Mouse (Mus musculus) midbrain, embryonic 14.5 days (tissue): Measurements from ENCODE around the gene Emb. TPM values are rescaled to one million over a fixed set of nuclear protein-coding genes. Genes with fewer than 3 reads are reported as not detected.
A peak's percentile ranks its signal among the peaks of the same experiment; 100 is the strongest.

ENCODE experiments used
- ATAC-seq: fragments of 200-750 bp; cut with Nextera tagmentation; 2 replicates; pipeline ENCODE4 v1.8.0; 2017; ENCODE audit warnings: moderate number of reproducible peaks, moderate library complexity; ENCODE audit not compliant: low FRiP score, low TSS enrichment
- DNase-seq: peaks from one replicate; pipeline ENCODE4 v3.0.0-alpha.2; 2015
- H3K27ac ChIP-seq: fragments of 300-500 bp; sonication (generic); replicated peaks from 2 replicates; pipeline ENCODE4 v1.5.1; 2014; ENCODE audit warnings: mild to moderate bottlenecking, low read depth, low read length, moderate library complexity
- H3K27me3 ChIP-seq: fragments of 300-500 bp; sonication (generic); 2 replicates; pipeline ENCODE4 v1.6.1; 2014; ENCODE audit warnings: low read length, control low read depth, mixed read lengths; ENCODE audit not compliant: control insufficient read depth, insufficient read depth
- H3K36me3 ChIP-seq: fragments of 300-500 bp; sonication (generic); 2 replicates; pipeline ENCODE4 v1.6.1; 2014; ENCODE audit warnings: low read length, control low read depth; ENCODE audit not compliant: control insufficient read depth, insufficient read depth
- H3K4me1 ChIP-seq: fragments of 300-500 bp; sonication (generic); 2 replicates; pipeline ENCODE4 v1.6.1; 2014; ENCODE audit warnings: mild to moderate bottlenecking, antibody characterized with exemption, low read length, control low read depth; ENCODE audit not compliant: control insufficient read depth, insufficient read depth
- H3K4me2 ChIP-seq: fragments of 300-500 bp; sonication (generic); 2 replicates; pipeline ENCODE4 v1.6.1; 2014; ENCODE audit warnings: mild to moderate bottlenecking, low read length, moderate library complexity
- H3K4me3 ChIP-seq: fragments of 300-500 bp; sonication (generic); replicated peaks from 2 replicates; pipeline ENCODE4 v1.5.1; 2014; ENCODE audit warnings: low read depth, low read length
- H3K9ac ChIP-seq: fragments of 300-500 bp; sonication (generic); replicated peaks from 2 replicates; pipeline ENCODE4 v1.6.1; 2014; ENCODE audit warnings: mild to moderate bottlenecking, low read length, moderate library complexity
- H3K9me3 ChIP-seq: fragments of 300-500 bp; sonication (generic); 2 replicates; pipeline ENCODE4 v1.6.1; 2016; ENCODE audit warnings: low read length, control low read depth, mixed read lengths; ENCODE audit not compliant: control insufficient read depth
- WGBS: fragments of 180-500 bp; shearing (Covaris S2); extraction: QIAGEN DNeasy Blood & Tissue Kit; methylation state at CpG from one replicate; pipeline ENCODE4 v1.1.7; 2014; 5-methylcytosine and 5-hydroxymethylcytosine counted together
- polyA plus RNA-seq: library from polyadenylated mRNA; unstranded; fragments of >200 nt; fragmentation: Nextera tagmentation; extraction: Ambion mirVana; gene quantifications from 2 replicates; pipeline ENCODE4 v1.2.1, GENCODE M21; 2014

Emb gene
- polyA plus RNA-seq, 1 experiment from 2014 or later: 11.1 TPM

GRCm38 (mm10) chr13:117216752-117217363 lies 8.5 kb downstream of the Emb start:
- Histone ChIP-seq H3K27me3 (no peaks in the 10 kb centered on the region; the same call in 1 of the 2 replicates), H3K9me3 (no peaks in the 10 kb centered on the region), H3K4me3 (no peak overlapping the region), H3K4me1 (peaks cover 12% of the 10 kb centered on the region), H3K36me3 (no peaks in the 10 kb centered on the region), H3K9ac (no peak overlapping the region), H3K27ac (no peak overlapping the region), H3K4me2 (no peak overlapping the region)
- ATAC-seq (no peak), DNase-seq (no peak)
- WGBS: 23% methylated on average over 9 of the region's 9 CpGs

GRCm38 (mm10) chr13:117217621-117218020 lies 9.3 kb downstream of the Emb start:
- 73% methylated on average over 11 of the region's 11 CpGs for WGBS
- H3K9me3 ChIP-seq: no peaks in the 10 kb centered on the region
- no peaks in the 10 kb centered on the region; the same call in 1 of the 2 replicates for H3K27me3 ChIP-seq
- H3K4me2 ChIP-seq: no peak overlapping the region
- ATAC-seq (no peak), DNase-seq (no peak)
- no peak overlapping the region for H3K27ac ChIP-seq
- H3K4me3 ChIP-seq: no peak overlapping the region
- no peaks in the 10 kb centered on the region for H3K36me3 ChIP-seq
- peaks cover 15% of the 10 kb centered on the region for H3K4me1 ChIP-seq
- H3K9ac ChIP-seq: no peak overlapping the region

GRCm38 (mm10) chr13:117218092-117218491 lies 9.8 kb downstream of the Emb start:
- Histone ChIP-seq H3K27me3 (no peaks in the 10 kb centered on the region; the same call in 1 of the 2 replicates), H3K4me2 (no peak overlapping the region), H3K36me3 (no peaks in the 10 kb centered on the region), H3K27ac (no peak overlapping the region), H3K9me3 (no peaks in the 10 kb centered on the region), H3K4me1 (peaks cover 15% of the 10 kb centered on the region), H3K9ac (no peak overlapping the region), H3K4me3 (no peak overlapping the region)
- 88% methylated on average over 2 of the region's 2 CpGs for WGBS
- DNase-seq (no peak), ATAC-seq (no peak)

GRCm38 (mm10) chr13:117219871-117220500 lies 11.7 kb downstream of the Emb start:
- H3K9me3 ChIP-seq: no peaks in the 10 kb centered on the region
- DNase-seq (peak; percentile 55), ATAC-seq (peak; percentile 29; the same call in 1 of the 2 replicates)
- WGBS: 2% methylated on average over 16 of the region's 16 CpGs
- H3K4me1 ChIP-seq: peaks cover 15% of the 10 kb centered on the region
- no peaks in the 10 kb centered on the region; the same call in 1 of the 2 replicates for H3K27me3 ChIP-seq
- H3K27ac ChIP-seq: peak overlapping the region; percentile 77
- peak overlapping the region; percentile 76 for H3K4me2 ChIP-seq
- no peaks in the 10 kb centered on the region for H3K36me3 ChIP-seq
- H3K9ac ChIP-seq: peak overlapping the region; percentile 88
- H3K4me3 ChIP-seq: peak overlapping the region; percentile 73

GRCm38 (mm10) chr13:117220501-117221321 lies 12.4 kb downstream of the Emb start, which contains the start of gene Gm17509:
Gm17509 (minus strand) TSS chr13:117221075.
- DNase-seq: peak; percentile 86
- H3K4me1 ChIP-seq: peaks cover 12% of the 10 kb centered on the region
- peak within 1 kb of the TSS; percentile 76 for H3K4me2 ChIP-seq
- H3K4me3 ChIP-seq: peak within 1 kb of the TSS; percentile 73
- peak within 1 kb of the TSS; percentile 77 for H3K27ac ChIP-seq
- no peaks in the 10 kb centered on the region for H3K9me3 ChIP-seq
- ATAC-seq: peak; percentile 90
- peak within 1 kb of the TSS; percentile 88 for H3K9ac ChIP-seq
- no peaks in the 10 kb centered on the region; the same call in 1 of the 2 replicates for H3K27me3 ChIP-seq
- no peaks in the 10 kb centered on the region for H3K36me3 ChIP-seq
- WGBS: under 1% methylated on average over 67 of the region's 67 CpGs

GRCm38 (mm10) chr13:117223125-117223524 lies 14.8 kb downstream of the Emb start:
- no peak overlapping the region for H3K4me2 ChIP-seq
- no peak for DNase-seq
- H3K36me3 ChIP-seq: no peaks in the 10 kb centered on the region
- H3K9me3 ChIP-seq: no peaks in the 10 kb centered on the region
- H3K27me3 ChIP-seq: no peaks in the 10 kb centered on the region; the same call in 1 of the 2 replicates
- 54% methylated on average over 5 of the region's 5 CpGs for WGBS
- no peak overlapping the region for H3K4me3 ChIP-seq
- no peak overlapping the region for H3K27ac ChIP-seq
- H3K4me1 ChIP-seq: peaks cover 8% of the 10 kb centered on the region; the same call in 1 of the 2 replicates
- ATAC-seq: no peak
- no peak overlapping the region for H3K9ac ChIP-seq

GRCm38 (mm10) chr13:117224901-117225300 lies 16.6 kb downstream of the Emb start:
- Histone ChIP-seq H3K4me1 (peaks cover 8% of the 10 kb centered on the region; the same call in 1 of the 2 replicates), H3K9ac (no peak overlapping the region), H3K4me3 (no peak overlapping the region), H3K27me3 (no peaks in the 10 kb centered on the region; the same call in 1 of the 2 replicates), H3K36me3 (no peaks in the 10 kb centered on the region), H3K4me2 (no peak overlapping the region), H3K27ac (no peak overlapping the region), H3K9me3 (no peaks in the 10 kb centered on the region)
- DNase-seq (no peak), ATAC-seq (no peak)
- 88% methylated on average over 2 of the region's 2 CpGs for WGBS

GRCm38 (mm10) chr13:117225561-117225960 lies 17.2 kb downstream of the Emb start:
- H3K27me3 ChIP-seq: no peaks in the 10 kb centered on the region; the same call in 1 of the 2 replicates
- no peaks in the 10 kb centered on the region for H3K9me3 ChIP-seq
- ATAC-seq (no peak), DNase-seq (no peak)
- H3K9ac ChIP-seq: no peak overlapping the region
- H3K27ac ChIP-seq: no peak overlapping the region
- H3K4me1 ChIP-seq: peaks cover 8% of the 10 kb centered on the region; the same call in 1 of the 2 replicates
- H3K4me2 ChIP-seq: no peak overlapping the region
- 81% methylated on average over 6 of the region's 6 CpGs for WGBS
- no peaks in the 10 kb centered on the region for H3K36me3 ChIP-seq
- H3K4me3 ChIP-seq: no peak overlapping the region
